Mouse (Mus musculus): Measurements from ENCODE around the gene Pex1. TPM values are rescaled to one million over a fixed set of nuclear protein-coding genes. Genes with fewer than 3 reads are reported as not detected.

Pex1 gene
- polyA plus RNA-seq, 1 experiment = 25.3 TPM

DNA sequence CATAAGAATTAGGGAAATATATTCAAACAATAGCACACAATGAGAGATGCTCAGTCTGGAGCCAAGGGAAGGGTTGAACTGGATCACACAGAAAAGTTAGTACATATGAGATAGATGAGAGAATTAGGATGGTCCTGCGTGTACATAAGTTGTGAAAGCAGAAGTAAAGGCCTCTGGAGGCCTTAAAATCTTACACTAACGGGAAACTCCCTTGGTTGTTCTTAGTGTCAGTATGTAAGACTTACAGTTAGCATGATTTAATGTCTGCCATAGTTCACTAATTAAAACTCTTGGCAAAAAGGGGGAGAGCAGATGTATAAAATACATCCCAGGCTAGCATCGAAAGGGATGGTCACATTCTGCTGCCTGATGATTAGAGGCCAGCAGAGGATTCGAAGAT is 57.9 kb downstream of the Pex1 start:
- H3K27ac ChIP-seq (ENCODE audit: insufficient read depth, low read length) = no peak overlapping the region
- no peaks in the 10 kb centered on the region for H3K27me3 ChIP-seq (ENCODE audit: control insufficient read depth, insufficient read depth, low read length)
- H3K4me1 ChIP-seq (ENCODE audit: control insufficient read depth, insufficient read depth, low read length) = no peaks in the 10 kb centered on the region
- no peak overlapping the region for H3K4me3 ChIP-seq (replicated peaks; ENCODE audit: insufficient read depth, low read depth, low read length)
- TF ChIP-seq POLR2A (IDR thresholded peaks at IDR 0.05; ENCODE audit: borderline replicate concordance, insufficient read depth, low read length) (no peak), CTCF (IDR thresholded peaks at IDR 0.05; ENCODE audit: borderline replicate concordance, insufficient read depth, low read depth, low read length) (no peak)
- DNase-seq = no peak
- WGBS = 87% methylated on average over 4 of the region's 4 CpGs

- no peak for DNase-seq
- H3K4me3 ChIP-seq (replicated peaks; ENCODE audit: insufficient read depth, low read depth, low read length) = no peak within 1 kb of the TSS
- no peak for TF ChIP-seq CTCF (IDR thresholded peaks at IDR 0.05; ENCODE audit: borderline replicate concordance, insufficient read depth, low read depth, low read length)
- no peak for TF ChIP-seq POLR2A (IDR thresholded peaks at IDR 0.05; ENCODE audit: borderline replicate concordance, insufficient read depth, low read length)
Observed at GRCm38 (mm10) chr5:3657085-3657484, 61.2 kb downstream of the Pex1 start, which contains the start of gene Gatad1. Gene Gatad1, minus strand, starts transcription at chr5:3657185.

GRCm38 (mm10) chr5:3665225-3665624 is 69.4 kb downstream of the Pex1 start:
- H3K27me3 ChIP-seq (ENCODE audit: control insufficient read depth, insufficient read depth, low read length) = no peaks in the 10 kb centered on the region
- H3K27ac ChIP-seq (ENCODE audit: insufficient read depth, low read length) = no peak overlapping the region
- WGBS = 94% methylated on average over 2 of the region's 2 CpGs
- no peak overlapping the region for H3K4me3 ChIP-seq (replicated peaks; ENCODE audit: insufficient read depth, low read depth, low read length)
- no peak for DNase-seq
- TF ChIP-seq CTCF (IDR thresholded peaks at IDR 0.05; ENCODE audit: borderline replicate concordance, insufficient read depth, low read depth, low read length) = no peak
- no peak for TF ChIP-seq POLR2A (IDR thresholded peaks at IDR 0.05; ENCODE audit: borderline replicate concordance, insufficient read depth, low read length)
- H3K4me1 ChIP-seq (ENCODE audit: control insufficient read depth, insufficient read depth, low read length) = no peaks in the 10 kb centered on the region

More at GRCm38 (mm10) chr5:3657085-3657484, 61.2 kb downstream of the Pex1 start, which contains the start of gene Gatad1:
- 77% methylated on average over 5 of the region's 5 CpGs for WGBS
- H3K27me3 ChIP-seq (ENCODE audit: control insufficient read depth, insufficient read depth, low read length) = no peaks in the 10 kb centered on the region
- no peak within 1 kb of the TSS for H3K27ac ChIP-seq (ENCODE audit: insufficient read depth, low read length)
- H3K4me1 ChIP-seq (ENCODE audit: control insufficient read depth, insufficient read depth, low read length) = no peaks in the 10 kb centered on the region

GRCm38 (mm10) chr5:3666585-3666984 is 70.7 kb downstream of the Pex1 start:
- Histone ChIP-seq H3K27ac (ENCODE audit: insufficient read depth, low read length) (no peak overlapping the region), H3K27me3 (ENCODE audit: control insufficient read depth, insufficient read depth, low read length) (no peaks in the 10 kb centered on the region), H3K4me3 (replicated peaks; ENCODE audit: insufficient read depth, low read depth, low read length) (no peak overlapping the region), H3K4me1 (ENCODE audit: control insufficient read depth, insufficient read depth, low read length) (no peaks in the 10 kb centered on the region)
- DNase-seq = no peak
- whole genome bisulfite sequencing = 76% methylated on average over 12 of the region's 12 CpGs
- TF ChIP-seq POLR2A (IDR thresholded peaks at IDR 0.05; ENCODE audit: borderline replicate concordance, insufficient read depth, low read length) (no peak), CTCF (IDR thresholded peaks at IDR 0.05; ENCODE audit: borderline replicate concordance, insufficient read depth, low read depth, low read length) (no peak)

DNA sequence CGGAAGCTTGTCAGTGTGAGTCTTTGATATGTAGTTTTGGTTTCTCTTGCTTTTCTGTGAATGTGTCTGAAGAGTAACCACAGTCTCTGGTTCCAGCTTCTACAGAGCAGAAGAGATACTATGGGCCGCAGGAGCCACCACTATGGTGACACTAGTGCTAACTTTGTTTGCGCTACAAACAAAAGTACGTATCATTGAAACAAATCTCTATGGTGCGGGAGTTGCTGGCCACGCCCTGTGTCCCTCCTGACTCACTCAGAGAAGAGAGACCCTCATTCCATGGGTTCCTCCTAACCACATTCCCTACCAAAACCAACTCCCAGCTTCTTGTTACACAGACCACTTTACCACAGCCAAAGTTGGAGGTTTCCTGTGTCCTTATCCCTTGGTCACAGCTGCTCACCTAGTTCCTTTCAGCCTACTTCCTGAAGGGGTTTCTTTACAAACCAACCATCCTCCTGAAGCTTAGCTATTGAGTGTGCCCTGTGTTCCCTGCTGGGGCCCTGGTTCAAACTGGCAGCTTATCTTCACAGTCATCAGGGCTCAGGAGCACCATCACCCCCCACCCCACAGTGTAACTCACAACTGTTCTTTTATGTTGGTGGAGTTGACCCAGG is 74.2 kb downstream of the Pex1 start:
- no peak for DNase-seq
- WGBS = 94% methylated on average over 6 of the region's 6 CpGs
- Histone ChIP-seq H3K4me3 (replicated peaks; ENCODE audit: insufficient read depth, low read depth, low read length) (no peak overlapping the region), H3K4me1 (ENCODE audit: control insufficient read depth, insufficient read depth, low read length) (no peaks in the 10 kb centered on the region), H3K27me3 (ENCODE audit: control insufficient read depth, insufficient read depth, low read length) (no peaks in the 10 kb centered on the region), H3K27ac (ENCODE audit: insufficient read depth, low read length) (no peak overlapping the region)
- TF ChIP-seq POLR2A (IDR thresholded peaks at IDR 0.05; ENCODE audit: borderline replicate concordance, insufficient read depth, low read length) (no peak), CTCF (IDR thresholded peaks at IDR 0.05; ENCODE audit: borderline replicate concordance, insufficient read depth, low read depth, low read length) (no peak)

Other genes starting within 250 kb of the Pex1 start
- gene Fam133b, start 52.2 kb upstream of the Pex1 start, polyA plus RNA-seq (2012; rRNA removed) = 29.6 and 30.6 TPM in 2 replicates
- 8.6 and 9.0 TPM in 2 replicates for gene 1700109H08Rik, start 24.5 kb upstream of the Pex1 start, polyA plus RNA-seq (2012; rRNA removed)
- 12.8 and 13.0 TPM in 2 replicates for gene Rbm48, start 519 bp downstream of the Pex1 start, polyA plus RNA-seq (2012; rRNA removed)
- gene Tmbim7, start 55.1 kb downstream of the Pex1 start, polyA plus RNA-seq (2012; rRNA removed) = not detected in 2 replicates
- gene Gatad1, start 61.1 kb downstream of the Pex1 start, polyA plus RNA-seq (2012; rRNA removed) = 93.0 and 102 TPM in 2 replicates
- gene Ankib1, start 206.9 kb downstream of the Pex1 start, polyA plus RNA-seq (2012; rRNA removed) = 19.2 and 19.8 TPM in 2 replicates
- gene Krit1, start 207.1 kb downstream of the Pex1 start, polyA plus RNA-seq (2012; rRNA removed) = 40.5 and 41.6 TPM in 2 replicates
- gene Lrrd1, start 249.1 kb downstream of the Pex1 start, polyA plus RNA-seq (2012; rRNA removed) = 0.10 and 0.14 TPM in 2 replicates